Comparison of ENCODE assay signal across 13 mouse cellular contexts in genomic region chr9:106377247-106377646, GRCm38 (mm10). TPM values are rescaled to one million over a fixed set of nuclear protein-coding genes. Genes with fewer than 3 reads are reported as not detected.
A peak's percentile ranks its signal among the peaks of the same experiment; 100 is the strongest.
DNase-seq lines count a peak whose midpoint lies in the region; ATAC-seq and TF ChIP-seq lines count a peak whose summit lies in the region.
"Had no signal": no experiment of that assay in that cellular context is flagged by ENCODE, and none has a peak within 500 bp of the region (broad histone marks: within the 10 kb centered on the region; RNA-seq: fewer than 3 reads in every experiment).

No protein-coding gene starts in this region.

- no peak overlapping the region for H3K27ac ChIP-seq in hindbrain, postnatal 0 days
- no peak overlapping the region for H3K27ac ChIP-seq in hindbrain, embryonic 14.5 days
- 0 out of 2 replicates have a peak overlapping the region, but pooled peaks have one; percentile 2 for H3K27ac ChIP-seq in olfactory bulb, adult 2 months (ENCODE audit: insufficient read depth, low read depth, low read length)
- H3K27ac ChIP-seq: midbrain, embryonic 15.5 days; neural tube, embryonic 13.5 days had no signal

- ATAC-seq in hindbrain, postnatal 0 days: peak; percentile 54; the same call in 1 of the 2 replicates
- no peak for ATAC-seq in hindbrain, embryonic 14.5 days (ENCODE audit: low FRiP score)
- ATAC-seq: intestine, postnatal 0 days; midbrain, embryonic 15.5 days had no signal

- peaks cover 20% of the 10 kb centered on the region for H3K36me3 ChIP-seq in hindbrain, postnatal 0 days (ENCODE audit: insufficient read depth, low read length)
- H3K36me3 ChIP-seq in hindbrain, embryonic 14.5 days (replicated peaks; ENCODE audit: control insufficient read depth, insufficient read depth): peaks cover 43% of the 10 kb centered on the region

- TF ChIP-seq POLR2A in olfactory bulb, adult 2 months (IDR thresholded peaks at IDR 0.05; ENCODE audit: insufficient read depth, low read depth, low read length): no peak

- H3K9me3 ChIP-seq in hindbrain, postnatal 0 days (ENCODE audit: low read length): no peaks in the 10 kb centered on the region
- H3K9me3 ChIP-seq in hindbrain, embryonic 14.5 days (ENCODE audit: control insufficient read depth, low read length): no peaks in the 10 kb centered on the region
- H3K9me3 ChIP-seq: midbrain, embryonic 15.5 days; neural tube, embryonic 13.5 days had no signal

- peaks cover 3% of the 10 kb centered on the region; the same call in 1 of the 2 replicates for H3K4me1 ChIP-seq in hindbrain, postnatal 0 days (ENCODE audit: insufficient read depth, low read length)
- H3K4me1 ChIP-seq in hindbrain, embryonic 14.5 days (replicated peaks; ENCODE audit: control insufficient read depth, insufficient read depth, low read length): 0 out of 2 replicates have a peak, but pooled peaks cover 5% of the 10 kb centered on the region
- peaks cover 38% of the 10 kb centered on the region for H3K4me1 ChIP-seq in olfactory bulb, adult 2 months (ENCODE audit: control insufficient read depth, insufficient read depth, low read length)

- no peak overlapping the region for H3K4me3 ChIP-seq in hindbrain, postnatal 0 days (ENCODE audit: low read length)
- H3K4me3 ChIP-seq in hindbrain, embryonic 14.5 days (replicated peaks; ENCODE audit: low read length): no peak overlapping the region
- no peak overlapping the region for H3K4me3 ChIP-seq in olfactory bulb, adult 2 months (ENCODE audit: insufficient read depth, low read depth, low read length)
- H3K4me3 ChIP-seq: midbrain, embryonic 15.5 days; neural tube, embryonic 13.5 days had no signal

- H3K4me2 ChIP-seq in hindbrain, postnatal 0 days (ENCODE audit: low read depth, low read length): no peak overlapping the region
- H3K4me2 ChIP-seq in hindbrain, embryonic 14.5 days (replicated peaks): no peak overlapping the region
- H3K4me2 ChIP-seq: midbrain, embryonic 15.5 days; neural tube, embryonic 13.5 days had no signal

- WGBS in hindbrain, postnatal 0 days: 73% methylated on average over 8 of the region's 8 CpGs
- WGBS in hindbrain, embryonic 14.5 days: 86% methylated on average over 8 of the region's 8 CpGs
- 33% methylated on average over 8 of the region's 8 CpGs for WGBS in olfactory bulb, adult 2 months

- peak; percentile 31 for DNase-seq in cerebellum, adult 9-10 months
- DNase-seq in cerebellum, adult 11 months: no peak
- peak; percentile 41 for DNase-seq in hindbrain, postnatal 0 days (ENCODE audit: low spot score)
- no peak for DNase-seq in hindbrain, embryonic 14.5 days (ENCODE audit: low spot score)
- peak; percentile 27 for DNase-seq in ovary, adult 18-20 months (ENCODE audit: low spot score)
- DNase-seq in ovary, postnatal 14 days (ENCODE audit: low spot score): no peak
- DNase-seq in embryo, embryonic 10 days (ENCODE audit: low spot score): no peak
- DNase-seq: kidney, postnatal 4 days; right cerebral cortex, postnatal 25 days had no signal

- H3K9ac ChIP-seq in hindbrain, postnatal 0 days (replicated peaks; ENCODE audit: low read length): no peak overlapping the region
- H3K9ac ChIP-seq in hindbrain, embryonic 14.5 days: no peak overlapping the region
- H3K9ac ChIP-seq: midbrain, embryonic 15.5 days; neural tube, embryonic 13.5 days had no signal

- no peaks in the 10 kb centered on the region for H3K27me3 ChIP-seq in hindbrain, postnatal 0 days (ENCODE audit: insufficient read depth, low read length)
- H3K27me3 ChIP-seq in hindbrain, embryonic 14.5 days (ENCODE audit: control insufficient read depth, insufficient read depth, low read length): no peaks in the 10 kb centered on the region
- H3K27me3 ChIP-seq: midbrain, embryonic 15.5 days; neural tube, embryonic 13.5 days had no signal

- no peak for TF ChIP-seq CTCF in hindbrain, postnatal 0 days (IDR thresholded peaks at IDR 0.05; ENCODE audit: low read depth)
- no peak for TF ChIP-seq CTCF in olfactory bulb, adult 2 months (IDR thresholded peaks at IDR 0.05; ENCODE audit: insufficient read depth, low read depth, low read length)

RNA-seq across cellular contexts. Expression of gene Dusp7, which starts 8.8 kb away (rescaled TPM):
- 56.0 and 66.4 TPM in 2 replicates for total RNA-seq in hindbrain, postnatal 0 days (2014; rRNA removed)
- 12.7 and 13.7 TPM in 2 replicates for polyA plus RNA-seq in hindbrain, postnatal 0 days (2015; fragmentation: Nextera tagmentation; extraction: Ambion mirVana)
- polyA plus RNA-seq in hindbrain, embryonic 14.5 days (2014; fragmentation: Nextera tagmentation; extraction: Ambion mirVana): 17.9 and 19.3 TPM in 2 replicates
- not detected in 2 replicates for polyA plus RNA-seq in olfactory bulb, adult 2 months (2012; ENCODE audit: insufficient read depth, insufficient read length, low replicate concordance, missing spikeins)

RNA-seq across cellular contexts. Expression of gene Rpl29, which starts 52.0 kb away (rescaled TPM):
- 691 and 792 TPM in 2 replicates for total RNA-seq in hindbrain, postnatal 0 days (2014; rRNA removed)
- 689 and 691 TPM in 2 replicates for polyA plus RNA-seq in hindbrain, postnatal 0 days (2015; fragmentation: Nextera tagmentation; extraction: Ambion mirVana)
- polyA plus RNA-seq in hindbrain, embryonic 14.5 days (2014; fragmentation: Nextera tagmentation; extraction: Ambion mirVana): 650 and 781 TPM in 2 replicates
- polyA plus RNA-seq in olfactory bulb, adult 2 months (2012; ENCODE audit: insufficient read depth, insufficient read length, low replicate concordance, missing spikeins): not detected in 2 replicates

Comparison
In these comparisons a context has a peak if more than half of its experiments do, and no peak if none do; other contexts are left out.
1. DNase-seq: peak in cerebellum, adult 9-10 months (single experiment), hindbrain, postnatal 0 days (single experiment) and ovary, adult 18-20 months (single experiment); none in cerebellum, adult 11 months (single experiment), hindbrain, embryonic 14.5 days (single experiment), ovary, postnatal 14 days (single experiment) and embryo, embryonic 10 days (single experiment).
2. RNA of gene Dusp7, which starts 8.8 kb away (polyA plus RNA-seq): 17.9 to 19.3 TPM in hindbrain, embryonic 14.5 days and 12.7 to 13.7 TPM in hindbrain, postnatal 0 days; not detected in olfactory bulb, adult 2 months; every median in the first group is over 10 times any median in the second.